Comparison of ENCODE assay signal across 7 mouse cellular contexts in genomic region chr11:68215206-68215912, GRCm38 (mm10).
DNase-seq lines count a peak whose midpoint lies in the region; ATAC-seq and TF ChIP-seq lines count a peak whose summit lies in the region.

No protein-coding gene starts in this region.

- ATAC-seq in hindbrain, embryonic 16.5 days = peak; percentile 82
- no peak for ATAC-seq in activated CD4-positive, CD25-positive, alpha-beta regulatory T cell, adult 4 months
- ATAC-seq in megakaryocyte, adult 5-6 weeks (ENCODE audit: poor library complexity, severe bottlenecking) = no peak

- H3K4me2 ChIP-seq in hindbrain, embryonic 16.5 days (ENCODE audit: low read length) = no peak overlapping the region

- peak; percentile 31 for DNase-seq in ES-CJ7 (ENCODE audit: low read depth, low spot score)
- peak; percentile 94 for DNase-seq in brain, embryonic 14.5 days (ENCODE audit: low read depth)
- peak; percentile 90 for DNase-seq in mesoderm, embryonic 11.5 days (ENCODE audit: low read depth, low spot score)
- DNase-seq in natural killer cell, adult 2 months (ENCODE audit: low spot score in 2 of 2) = no peak

- WGBS in hindbrain, embryonic 16.5 days = 14% methylated on average over 6 of the region's 6 CpGs

- H3K4me3 ChIP-seq in hindbrain, embryonic 16.5 days (ENCODE audit: low read length) = no peak overlapping the region

- TF ChIP-seq POLR2A in brain, embryonic 14.5 days (IDR thresholded peaks at IDR 0.05; ENCODE audit: borderline replicate concordance, extremely low read depth, insufficient read depth, insufficient read length, poor library complexity, severe bottlenecking) = no peak

- peaks cover 17% of the 10 kb centered on the region for H3K4me1 ChIP-seq in hindbrain, embryonic 16.5 days (ENCODE audit: control insufficient read depth, insufficient read depth, low read depth, low read length)

- TF ChIP-seq CTCF in brain, embryonic 14.5 days (IDR thresholded peaks at IDR 0.05; ENCODE audit: borderline replicate concordance, extremely low read depth, insufficient read depth, insufficient read length) = no peak

- H3K9ac ChIP-seq in hindbrain, embryonic 16.5 days (ENCODE audit: low read depth, low read length) = no peak overlapping the region

- H3K27me3 ChIP-seq in hindbrain, embryonic 16.5 days (replicated peaks; ENCODE audit: control insufficient read depth, insufficient read depth, low read length) = no peaks in the 10 kb centered on the region; the same call in 1 of the 2 replicates

- H3K36me3 ChIP-seq in hindbrain, embryonic 16.5 days (ENCODE audit: control insufficient read depth, insufficient read depth, low read length) = no peaks in the 10 kb centered on the region

- peak overlapping the region; percentile 63 for H3K27ac ChIP-seq in hindbrain, embryonic 16.5 days (ENCODE audit: low read depth, low read length)

- H3K9me3 ChIP-seq in hindbrain, embryonic 16.5 days (ENCODE audit: control insufficient read depth, low read length) = no peaks in the 10 kb centered on the region

Comparison
In these comparisons a context has a peak if more than half of its experiments do, and no peak if none do; other contexts are left out.
1. DNase-seq: peak in ES-CJ7 (single experiment), brain, embryonic 14.5 days (single experiment) and mesoderm, embryonic 11.5 days (single experiment); none in natural killer cell, adult 2 months (0 of 2).